Mouse (Mus musculus) MEL (cell line): ENCODE measurements at regions not wholly inside any gene's neighbourhood (a gene's known extent, or its start where the extent isn't known, plus 50 kb on each side); places are given as distances from the start of the nearest gene placed in this dataset.

Experiments used
- DNase-seq: peaks from one replicate; pipeline ENCODE4 v3.0.0; 2011; ENCODE audit warnings: low read depth, low spot score
- H3K27ac ChIP-seq: 2 replicates; pipeline ENCODE4 v1.5.1; 2012; ENCODE audit warnings: low read depth, mild to moderate bottlenecking, control low read depth, low read length, moderate library complexity; ENCODE audit not compliant: control insufficient read depth
- H3K27me3 ChIP-seq, 2 experiments: fragments of 150-350 bp in 1 of 2; sonication (generic) in 1 of 2; 2 replicates each; pipeline ENCODE4 v1.6.1; 2012; ENCODE audit warnings: low read length in 2 of 2, mild to moderate bottlenecking in 2 of 2, improper control_type of control experiment in 1 of 2, moderate library complexity in 1 of 2; ENCODE audit not compliant: insufficient read depth in 2 of 2, control insufficient read depth in 1 of 2
- H3K36me3 ChIP-seq, 2 experiments: 2 replicates each; pipeline ENCODE4 v1.6.1; 2012 to 2014; ENCODE audit warnings: low read length in 2 of 2, improper control_type of control experiment in 1 of 2, inconsistent platforms in 1 of 2, mild to moderate bottlenecking in 1 of 2; ENCODE audit not compliant: insufficient read depth in 2 of 2, control insufficient read depth in 1 of 2
- H3K4me1 ChIP-seq, 2 experiments: fragments of 150-350 bp in 1 of 2; sonication (generic) in 1 of 2; 2 replicates each; pipeline ENCODE4 v1.6.1; 2012; ENCODE audit warnings: low read length in 2 of 2, improper control_type of control experiment in 1 of 2, mild to moderate bottlenecking in 1 of 2; ENCODE audit not compliant: insufficient read depth in 2 of 2, control insufficient read depth in 1 of 2
- H3K4me3 ChIP-seq, 2 experiments: fragments of 150-350 bp in 1 of 2; sonication (generic) in 1 of 2; 2 replicates each; pipeline ENCODE4 v1.5.1; 2012; ENCODE audit warnings: low read depth in 2 of 2, low read length in 2 of 2, mild to moderate bottlenecking in 2 of 2, moderate library complexity in 2 of 2, control low read depth in 1 of 2, improper control_type of control experiment in 1 of 2; ENCODE audit not compliant: control insufficient read depth in 1 of 2, insufficient read depth in 1 of 2
- H3K79me2 ChIP-seq: 2 replicates; pipeline ENCODE4 v1.6.1; 2012; ENCODE audit warnings: mild to moderate bottlenecking, low read length, moderate library complexity; ENCODE audit not compliant: control insufficient read depth, poor library complexity, insufficient read depth
- H3K9ac ChIP-seq: 2 replicates; pipeline ENCODE4 v1.6.1; 2012; ENCODE audit warnings: low read depth, mild to moderate bottlenecking, control low read depth, low read length, moderate library complexity; ENCODE audit not compliant: control insufficient read depth, poor library complexity, severe bottlenecking
- H3K9me3 ChIP-seq: fragments of 150-350 bp; sonication (generic); replicated peaks from 2 replicates; pipeline ENCODE4 v1.6.1; 2012; ENCODE audit warnings: mild to moderate bottlenecking, low read length, improper control_type of control experiment, moderate library complexity; ENCODE audit not compliant: insufficient read depth
- BHLHE40 ChIP-seq: IDR thresholded peaks from 2 replicates; pipeline ENCODE4 v1.6.1; 2012; ENCODE audit warnings: low read depth, mild to moderate bottlenecking, inconsistent platforms, low read length, improper control_type of control experiment, borderline replicate concordance
- CTCF ChIP-seq, 3 experiments: IDR thresholded peaks in 2 of 3; conservative IDR thresholded peaks in 1 of 3; 2 replicates each; pipeline ENCODE4 v1.5.1; 2011 to 2012; ENCODE audit warnings: low read length in 3 of 3, low read depth in 2 of 3, mild to moderate bottlenecking in 2 of 3, improper control_type of control experiment in 1 of 3, inconsistent platforms in 1 of 3, mixed read lengths in 1 of 3, moderate library complexity in 1 of 3; ENCODE audit not compliant: control insufficient read depth in 1 of 3, insufficient read depth in 1 of 3, poor library complexity in 1 of 3, severe bottlenecking in 1 of 3
- ELF1 ChIP-seq: IDR thresholded peaks from 2 replicates; pipeline ENCODE4 v1.6.1; 2014; ENCODE audit warnings: low read depth, mild to moderate bottlenecking, inconsistent platforms, low read length, improper control_type of control experiment, moderate library complexity
- EP300 ChIP-seq, 2 experiments: IDR thresholded peaks; 2 replicates each; pipeline ENCODE4 v1.6.1; 2011; ENCODE audit warnings: improper control_type of control experiment in 2 of 2, low read length in 2 of 2, low read depth in 1 of 2, mild to moderate bottlenecking in 1 of 2
- GATA1 ChIP-seq: IDR thresholded peaks from 2 replicates; pipeline ENCODE4 v1.6.1; 2011; ENCODE audit warnings: low read depth, low read length, improper control_type of control experiment
- JUND ChIP-seq: IDR thresholded peaks from 2 replicates; pipeline ENCODE4 v1.6.1; 2011; ENCODE audit warnings: low read depth, mild to moderate bottlenecking, improper control_type of control experiment, low read length
- KAT2A ChIP-seq: conservative IDR thresholded peaks from 2 replicates; pipeline ENCODE4 v1.6.1; 2012; ENCODE audit warnings: low read depth, low read length, improper control_type of control experiment, inconsistent platforms
- MAFK ChIP-seq: IDR thresholded peaks from 2 replicates; pipeline ENCODE4 v1.6.1; 2011; ENCODE audit warnings: low read depth, mild to moderate bottlenecking, low read length, improper control_type of control experiment, borderline replicate concordance
- MAZ ChIP-seq: IDR thresholded peaks from 2 replicates; pipeline ENCODE4 v1.6.1; 2012; ENCODE audit warnings: low read depth, mild to moderate bottlenecking, inconsistent platforms, low read length, improper control_type of control experiment
- MYC ChIP-seq: IDR thresholded peaks from 2 replicates; pipeline ENCODE4 v1.6.1; 2011; ENCODE audit warnings: low read depth, mild to moderate bottlenecking, low read length, improper control_type of control experiment, moderate library complexity
- NRF1 ChIP-seq: IDR thresholded peaks from 2 replicates; pipeline ENCODE4 v1.6.1; 2014; ENCODE audit warnings: low read depth, mild to moderate bottlenecking, inconsistent platforms, low read length, improper control_type of control experiment, moderate library complexity; ENCODE audit not compliant: poor library complexity, insufficient read depth, severe bottlenecking
- POLR2AphosphoS2 ChIP-seq: IDR thresholded peaks from 2 replicates; pipeline ENCODE4 v1.6.1; 2011; ENCODE audit warnings: low read length, improper control_type of control experiment
- RCOR1 ChIP-seq: IDR thresholded peaks from 2 replicates; pipeline ENCODE4 v1.6.1; 2012; ENCODE audit warnings: low read depth, mild to moderate bottlenecking, inconsistent platforms, low read length, improper control_type of control experiment
- SIN3A ChIP-seq: IDR thresholded peaks from 2 replicates; pipeline ENCODE4 v1.6.1; 2012; ENCODE audit warnings: low read length, improper control_type of control experiment, inconsistent platforms
- SMC3 ChIP-seq: IDR thresholded peaks from 2 replicates; pipeline ENCODE4 v1.6.1; 2011; ENCODE audit warnings: low read depth, low read length, improper control_type of control experiment
- TBP ChIP-seq: IDR thresholded peaks from 2 replicates; pipeline ENCODE4 v1.8.0; 2011; ENCODE audit warnings: low read depth, low read length, improper control_type of control experiment
- UBTF ChIP-seq: IDR thresholded peaks from 2 replicates; pipeline ENCODE4 v1.6.1; 2012; ENCODE audit warnings: low read depth, mild to moderate bottlenecking, inconsistent platforms, low read length, improper control_type of control experiment, moderate library complexity, borderline replicate concordance; ENCODE audit not compliant: insufficient read depth
- ZC3H11A ChIP-seq: IDR thresholded peaks from 2 replicates; pipeline ENCODE4 v1.6.1; 2012; ENCODE audit warnings: low read depth, mild to moderate bottlenecking, inconsistent platforms, low read length, improper control_type of control experiment
- ZKSCAN1 ChIP-seq: IDR thresholded peaks from 2 replicates; pipeline ENCODE4 v1.6.1; 2012; ENCODE audit warnings: low read depth, mild to moderate bottlenecking, inconsistent platforms, low read length, improper control_type of control experiment, moderate library complexity

GRCm38 (mm10) chrX:109845094-109845648 is 648.6 kb downstream of the Gm6377 start:
- Histone ChIP-seq H3K27me3 (no peaks in the 10 kb centered on the region), H3K4me3 (no peak overlapping the region), H3K4me1 (no peaks in the 10 kb centered on the region), H3K27ac (no peak overlapping the region), H3K9me3 (no peaks in the 10 kb centered on the region), H3K36me3 (no peaks in the 10 kb centered on the region), H3K79me2 (no peaks in the 10 kb centered on the region), H3K9ac (no peak overlapping the region)
- TF ChIP-seq NRF1 (no peak), BHLHE40 (no peak), MAFK (no peak), MYC (no peak), MAZ (no peak), ZC3H11A (no peak), JUND (no peak), CTCF (IDR thresholded peaks at IDR 0.05 in 2 of 3, conservative IDR thresholded peaks at IDR 0.05 in 1 of 3; ENCODE audit: control insufficient read depth in 1 of 3, insufficient read depth in 1 of 3, low read depth in 2 of 3, low read length in 3 of 3, poor library complexity in 1 of 3, severe bottlenecking in 1 of 3) (no peak), POLR2AphosphoS2 (no peak), RCOR1 (no peak), SMC3 (no peak), ZKSCAN1 (no peak), UBTF (no peak), ELF1 (no peak), GATA1 (no peak), EP300 (IDR thresholded peaks at IDR 0.05; ENCODE audit: low read depth in 1 of 2, low read length in 2 of 2) (no peak), KAT2A (no peak), TBP (no peak)
- no peak for DNase-seq

DNA sequence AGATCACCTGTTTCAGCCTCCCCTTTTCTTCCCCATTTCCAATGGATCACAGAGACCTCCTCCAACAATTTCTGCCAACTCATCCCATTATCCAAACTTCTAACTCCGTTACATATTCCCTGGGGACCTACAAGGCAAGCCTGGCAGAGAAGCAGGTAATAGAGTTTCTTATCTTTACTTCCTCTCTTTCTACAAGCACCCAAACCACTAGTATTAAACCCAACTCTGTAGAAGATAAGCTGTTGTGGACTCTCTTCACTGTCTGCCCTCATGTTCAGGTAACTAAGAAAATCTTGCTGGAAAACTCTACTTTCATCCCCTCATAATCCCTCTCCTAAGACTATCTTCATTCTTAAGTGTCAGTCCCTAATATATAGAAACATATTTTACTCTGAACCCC is 689.0 kb downstream of the Gm6377 start:
- peak; percentile 45 for DNase-seq
- no peaks in the 10 kb centered on the region for H3K9me3 ChIP-seq
- no peaks in the 10 kb centered on the region for H3K27me3 ChIP-seq
- no peak overlapping the region for H3K27ac ChIP-seq
- H3K36me3 ChIP-seq = peaks cover 0 to 5% of the 10 kb centered on the region in 2 experiments; a peak in 1 of 4 replicates
- no peak overlapping the region for H3K9ac ChIP-seq
- H3K79me2 ChIP-seq = no peaks in the 10 kb centered on the region
- peaks cover 0 to 4% of the 10 kb centered on the region in 2 experiments; a peak in 1 of 4 replicates for H3K4me1 ChIP-seq
- peak; percentile 11 to 66; a peak in 3 of 4 replicates for TF ChIP-seq EP300 (IDR thresholded peaks at IDR 0.05; ENCODE audit: low read depth in 1 of 2, low read length in 2 of 2)
- no peak for TF ChIP-seq SIN3A
- peak; percentile 67 for TF ChIP-seq GATA1
- TF ChIP-seq TBP = no peak
- no peak overlapping the region for H3K4me3 ChIP-seq
